Mouse (Mus musculus) intestine, embryonic 14.5 days (tissue): Measurements from ENCODE around the gene Gnas. TPM values are rescaled to one million over a fixed set of nuclear protein-coding genes. Genes with fewer than 3 reads are reported as not detected.
A peak's percentile ranks its signal among the peaks of the same experiment; 100 is the strongest.

Source experiments
- ATAC-seq: fragments of 200-750 bp; cut with Nextera tagmentation; replicated peaks from 2 replicates; pipeline ENCODE4 v1.8.0; 2017; ENCODE audit warnings: low read depth, moderate number of reproducible peaks, moderate TSS enrichment, moderate library complexity; ENCODE audit not compliant: low FRiP score, low TSS enrichment
- DNase-seq: peaks from one replicate; pipeline ENCODE4 v3.0.0-alpha.2; 2018; ENCODE audit warnings: low spot score
- H3K27ac ChIP-seq: fragments of 300-500 bp; sonication (generic); 2 replicates; pipeline ENCODE4 v1.5.1; 2014; ENCODE audit warnings: low read depth, mild to moderate bottlenecking, control low read depth
- H3K27me3 ChIP-seq: fragments of 300-500 bp; sonication (generic); replicated peaks from 2 replicates; pipeline ENCODE4 v1.6.1; 2014; ENCODE audit warnings: low read length, control low read depth; ENCODE audit not compliant: control insufficient read depth, insufficient read depth
- H3K36me3 ChIP-seq: fragments of 300-500 bp; sonication (generic); 2 replicates; pipeline ENCODE4 v1.6.1; 2014; ENCODE audit warnings: low read length, control low read depth; ENCODE audit not compliant: control insufficient read depth, insufficient read depth
- H3K4me1 ChIP-seq: fragments of 300-500 bp; sonication (generic); replicated peaks from 2 replicates; pipeline ENCODE4 v1.6.1; 2014; ENCODE audit warnings: low read length, control low read depth, mixed read lengths; ENCODE audit not compliant: control insufficient read depth, insufficient read depth
- H3K4me2 ChIP-seq: fragments of 300-500 bp; sonication (generic); 2 replicates; pipeline ENCODE4 v1.6.1; 2014; ENCODE audit warnings: low read length
- H3K4me3 ChIP-seq: fragments of 300-500 bp; sonication (generic); 2 replicates; pipeline ENCODE4 v1.5.1; 2014; ENCODE audit warnings: low read depth, low read length, control low read depth, mixed read lengths
- H3K9ac ChIP-seq: fragments of 300-500 bp; sonication (generic); 2 replicates; pipeline ENCODE4 v1.6.1; 2014; ENCODE audit warnings: mild to moderate bottlenecking, low read length
- H3K9me3 ChIP-seq: fragments of 300-500 bp; sonication (generic); 2 replicates; pipeline ENCODE4 v1.6.1; 2016; ENCODE audit warnings: low read length, control low read depth; ENCODE audit not compliant: control insufficient read depth
- WGBS: fragments of 180-500 bp; shearing (Covaris S2); extraction: QIAGEN DNeasy Blood & Tissue Kit; methylation state at CpG from one replicate; pipeline ENCODE4 v1.1.7; 2014; 5-methylcytosine and 5-hydroxymethylcytosine counted together
- polyA plus RNA-seq: library from polyadenylated mRNA; unstranded; fragments of >200 nt; fragmentation: Nextera tagmentation; extraction: Ambion mirVana; gene quantifications from 2 replicates; pipeline ENCODE4 v1.2.1, GENCODE M21; 2014

Gene Gnas
- polyA plus RNA-seq = 1,658 and 1,793 TPM in 2 replicates

DNA sequence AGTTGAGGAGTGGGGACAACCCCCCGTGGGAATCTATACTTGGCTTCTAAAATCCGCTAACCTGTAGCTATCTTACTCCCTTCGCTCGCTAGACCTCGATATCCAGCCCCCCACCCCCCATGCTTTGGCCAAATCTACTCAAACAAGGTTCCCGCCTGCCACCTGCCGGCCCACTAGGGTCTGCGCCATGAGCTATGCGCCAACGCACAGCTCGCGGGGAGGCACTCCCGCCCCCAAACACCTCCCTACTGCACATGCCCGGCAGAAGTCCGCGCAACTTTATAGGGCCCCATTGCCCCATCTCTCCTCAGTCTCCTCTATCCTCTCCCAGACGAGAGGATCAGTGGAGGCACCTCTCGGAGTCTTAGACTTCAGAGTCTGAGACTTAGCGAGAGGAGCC, at the start of gene Gnas:
Gene Gnas, plus strand, starts transcription at position 310 of the 400 bp plus-strand sequence.
- peak within 1 kb of the TSS; percentile 49 for H3K4me2 ChIP-seq
- H3K9me3 ChIP-seq = peaks cover 31% of the 10 kb centered on the region
- 49% methylated on average over 19 of the region's 19 CpGs for WGBS
- ATAC-seq (peak; percentile 60), DNase-seq (peak; percentile 79)
- peaks cover 77% of the 10 kb centered on the region for H3K36me3 ChIP-seq
- H3K9ac ChIP-seq = peak within 1 kb of the TSS; percentile 32
- no peaks in the 10 kb centered on the region for H3K4me1 ChIP-seq
- 0 out of 2 replicates have a peak within 1 kb of the TSS, but pooled peaks have one; percentile 27 for H3K27ac ChIP-seq
- H3K4me3 ChIP-seq = peak within 1 kb of the TSS; percentile 36
- H3K27me3 ChIP-seq = peaks cover 40% of the 10 kb centered on the region

DNA sequence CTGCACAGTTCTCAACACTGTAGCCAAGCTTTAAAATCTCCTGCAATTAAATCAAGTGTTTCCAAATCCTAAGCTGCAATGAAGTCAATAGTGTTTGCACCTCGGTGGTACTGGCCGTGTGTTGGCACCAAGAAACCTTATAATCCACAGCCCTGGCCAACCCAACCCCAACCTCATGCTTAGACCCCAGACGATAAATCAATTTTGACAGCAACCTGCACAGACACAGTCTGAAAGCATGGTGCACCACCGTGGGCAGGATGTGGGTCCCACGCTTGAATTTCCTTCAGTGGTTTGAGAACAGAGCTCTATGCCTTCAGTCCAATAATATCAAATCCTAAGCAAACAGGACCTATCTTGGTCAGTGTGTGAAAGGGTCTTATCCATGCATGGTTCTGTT, 41.7 kb upstream of the Gnas start:
- Histone ChIP-seq H3K36me3 (no peaks in the 10 kb centered on the region), H3K27ac (no peak overlapping the region), H3K9me3 (peaks cover 3% of the 10 kb centered on the region; the same call in 1 of the 2 replicates), H3K9ac (no peak overlapping the region), H3K27me3 (no peaks in the 10 kb centered on the region), H3K4me1 (no peaks in the 10 kb centered on the region), H3K4me2 (no peak overlapping the region), H3K4me3 (no peak overlapping the region)
- ATAC-seq (no peak), DNase-seq (no peak)
- 90% methylated on average over 5 of the region's 5 CpGs for WGBS

- peak; percentile 78; the same call in 1 of the 2 replicates for ATAC-seq
- no peak for DNase-seq
- H3K9me3 ChIP-seq = no peaks in the 10 kb centered on the region
- H3K4me2 ChIP-seq = no peak overlapping the region
- H3K36me3 ChIP-seq = no peaks in the 10 kb centered on the region
- H3K27me3 ChIP-seq = no peaks in the 10 kb centered on the region
- H3K4me3 ChIP-seq = no peak overlapping the region
- H3K4me1 ChIP-seq = no peaks in the 10 kb centered on the region
- H3K27ac ChIP-seq = no peak overlapping the region
- H3K9ac ChIP-seq = no peak overlapping the region
These were observed 32.2 kb upstream of the Gnas start for GRCm38 (mm10) chr2:174251963-174252362.

DNA sequence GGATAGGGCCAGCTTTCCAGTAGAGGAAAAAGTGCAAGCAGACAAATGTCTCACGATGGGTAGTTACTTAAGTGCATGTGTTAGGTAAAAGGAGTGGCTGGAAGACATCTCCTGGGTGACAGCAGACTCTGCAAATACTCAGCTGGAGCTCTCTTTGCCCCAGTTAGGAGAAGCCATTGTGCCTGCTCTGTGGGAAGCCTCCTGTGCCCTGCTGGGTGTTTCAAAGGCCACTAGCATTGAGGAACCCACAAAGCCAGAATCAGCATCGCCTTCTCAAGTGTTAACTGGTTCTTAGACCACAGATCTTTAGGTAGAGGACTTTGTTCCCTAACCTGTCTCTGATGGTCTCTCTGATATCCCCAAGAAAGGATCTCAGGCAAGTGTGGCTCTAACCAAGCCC, 26.8 kb upstream of the Gnas start:
- Histone ChIP-seq H3K27ac (no peak overlapping the region), H3K4me3 (no peak overlapping the region), H3K4me1 (peaks cover 3% of the 10 kb centered on the region; the same call in 1 of the 2 replicates), H3K9me3 (no peaks in the 10 kb centered on the region), H3K27me3 (no peaks in the 10 kb centered on the region), H3K9ac (no peak overlapping the region), H3K4me2 (no peak overlapping the region), H3K36me3 (no peaks in the 10 kb centered on the region)
- WGBS = 38% methylated on average over 2 of the region's 2 CpGs
- ATAC-seq = no peak
- DNase-seq = no peak

DNA sequence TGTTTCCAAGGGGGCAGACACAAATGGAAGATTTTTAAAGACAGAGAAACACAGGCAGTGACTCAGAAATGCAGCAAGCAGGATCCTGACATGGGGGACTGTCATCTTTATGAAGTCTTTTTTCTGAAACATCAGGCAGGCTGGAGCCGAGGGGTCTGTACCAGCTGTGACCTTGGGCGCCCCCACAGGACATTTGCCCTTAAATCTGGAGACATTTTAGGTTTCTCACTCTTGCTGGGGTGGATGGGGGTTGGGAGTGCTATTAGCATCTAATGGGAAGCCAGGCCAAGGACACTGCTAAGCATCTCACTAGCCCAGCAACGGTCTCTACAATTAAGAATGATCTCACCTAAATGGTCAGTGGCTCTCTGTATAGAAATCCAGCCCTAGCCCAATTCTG, 24.1 kb upstream of the Gnas start:
- no peaks in the 10 kb centered on the region for H3K27me3 ChIP-seq
- no peak overlapping the region for H3K9ac ChIP-seq
- no peak overlapping the region for H3K27ac ChIP-seq
- DNase-seq = no peak
- H3K4me3 ChIP-seq = no peak overlapping the region
- H3K4me2 ChIP-seq = no peak overlapping the region
- H3K9me3 ChIP-seq = no peaks in the 10 kb centered on the region
- WGBS = 27% methylated on average over 3 of the region's 3 CpGs
- H3K4me1 ChIP-seq = peaks cover 3% of the 10 kb centered on the region; the same call in 1 of the 2 replicates
- peaks cover 1% of the 10 kb centered on the region; the same call in 1 of the 2 replicates for H3K36me3 ChIP-seq
- ATAC-seq = no peak

DNA sequence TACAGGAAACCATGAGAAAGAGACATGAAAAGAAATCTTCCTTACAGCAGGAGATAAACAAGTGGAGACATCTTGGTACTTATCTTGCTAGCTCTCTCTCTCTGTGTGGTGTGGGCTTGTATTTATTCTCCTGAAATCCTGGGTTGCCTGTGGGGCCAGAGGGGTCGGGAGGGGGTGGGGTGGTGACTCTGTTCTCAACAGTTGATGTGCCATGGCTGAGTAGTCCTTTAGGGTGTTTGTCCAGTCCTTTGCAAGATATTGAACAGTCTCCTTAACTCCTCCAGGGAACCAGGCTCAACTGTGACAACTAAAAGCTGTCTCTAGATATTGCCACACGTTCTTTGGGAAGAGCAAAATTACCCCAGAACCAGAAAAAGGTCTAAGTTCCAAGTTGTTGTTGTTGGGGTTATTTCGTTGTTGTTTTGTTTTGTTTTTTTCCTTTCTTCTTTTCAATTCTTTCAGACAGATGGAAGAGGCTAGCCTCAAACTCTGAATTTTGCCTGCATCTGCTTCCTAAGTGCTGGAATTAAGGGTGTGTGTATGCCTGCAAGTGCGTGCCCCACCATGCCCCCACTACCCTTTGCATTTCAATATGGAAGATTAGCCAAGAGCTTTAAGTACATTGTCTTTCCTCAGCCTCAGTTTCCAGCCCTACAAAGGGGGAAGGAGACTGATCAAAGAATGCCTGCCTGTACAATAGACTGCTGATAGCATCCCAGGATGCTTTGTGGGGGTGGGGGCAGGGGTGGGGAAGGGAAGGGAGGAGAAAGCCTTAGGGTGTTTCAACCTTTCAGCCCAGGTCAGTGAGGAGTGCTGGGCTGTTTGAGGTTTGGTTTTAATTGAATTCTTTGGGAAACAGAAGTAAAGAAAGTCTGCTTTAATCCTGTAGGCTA, 23.0 kb upstream of the Gnas start:
- ATAC-seq (no peak), DNase-seq (no peak)
- no peaks in the 10 kb centered on the region for H3K9me3 ChIP-seq
- no peaks in the 10 kb centered on the region for H3K27me3 ChIP-seq
- peaks cover 12% of the 10 kb centered on the region for H3K36me3 ChIP-seq
- H3K4me1 ChIP-seq = peaks cover 3% of the 10 kb centered on the region; the same call in 1 of the 2 replicates
- H3K4me2 ChIP-seq = no peak overlapping the region
- no peak overlapping the region for H3K27ac ChIP-seq
- WGBS = 29% methylated on average over 4 of the region's 4 CpGs
- no peak overlapping the region for H3K9ac ChIP-seq
- H3K4me3 ChIP-seq = no peak overlapping the region

DNA sequence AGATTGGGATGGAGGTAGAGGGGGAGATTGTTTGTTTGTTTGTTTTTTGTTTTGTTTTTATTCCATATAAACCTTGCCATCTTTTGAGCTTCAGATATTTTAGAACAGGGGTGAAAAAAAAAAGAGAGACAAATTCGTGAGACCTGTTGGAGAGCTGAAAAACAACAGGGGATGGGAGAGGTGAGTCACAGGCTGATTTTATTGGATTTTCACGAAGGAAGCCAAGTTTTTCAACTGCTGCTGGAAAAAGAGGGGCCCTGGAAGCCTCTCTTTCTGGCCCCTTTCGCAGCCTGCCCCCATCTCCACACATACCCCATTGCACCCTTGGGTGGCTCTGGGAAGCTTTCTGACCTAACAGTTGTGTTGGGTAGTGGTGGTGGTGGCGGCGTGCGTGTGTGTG, 22.3 kb upstream of the Gnas start:
- WGBS = 69% methylated on average over 6 of the region's 6 CpGs
- Histone ChIP-seq H3K27me3 (no peaks in the 10 kb centered on the region), H3K36me3 (peaks cover 19% of the 10 kb centered on the region), H3K9ac (no peak overlapping the region), H3K9me3 (no peaks in the 10 kb centered on the region), H3K4me3 (no peak overlapping the region), H3K4me2 (no peak overlapping the region), H3K4me1 (peaks cover 3% of the 10 kb centered on the region; the same call in 1 of the 2 replicates), H3K27ac (no peak overlapping the region)
- DNase-seq (no peak), ATAC-seq (no peak)

DNA sequence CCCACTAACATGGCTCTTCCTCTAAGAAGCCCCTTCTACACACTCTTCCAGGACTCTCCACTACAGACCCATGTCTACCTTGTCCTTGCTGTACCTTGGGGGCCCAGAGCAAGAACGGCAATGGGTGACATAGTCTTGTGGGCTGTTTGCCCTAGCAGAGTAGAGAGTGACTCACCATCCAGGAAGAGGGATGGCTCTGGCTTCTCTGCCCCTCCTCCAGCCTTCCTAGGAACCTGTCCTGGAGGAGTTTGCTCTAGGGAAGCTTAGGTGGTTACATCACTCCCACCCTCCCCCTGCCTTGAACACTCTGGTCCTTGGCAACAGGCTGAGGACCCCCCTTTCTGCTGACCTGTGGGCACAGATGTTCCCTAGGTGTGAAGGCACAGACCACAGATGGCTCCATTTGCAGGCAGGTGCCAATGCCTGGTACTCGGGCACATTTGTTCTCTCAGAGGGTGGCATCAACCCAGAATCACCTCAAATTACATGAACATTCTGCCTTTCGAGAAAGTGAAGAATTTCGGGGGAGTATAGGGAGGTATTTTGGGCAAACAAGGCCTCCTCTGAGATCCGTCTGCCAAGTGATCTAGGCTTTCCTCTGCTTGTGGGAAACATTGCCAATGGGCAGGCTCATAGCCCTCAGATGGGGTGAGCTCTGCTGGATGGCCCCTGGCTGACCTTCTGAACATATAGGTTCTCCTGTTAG, 20.9 kb upstream of the Gnas start:
- no peaks in the 10 kb centered on the region for H3K27me3 ChIP-seq
- H3K9ac ChIP-seq = no peak overlapping the region
- peaks cover 32% of the 10 kb centered on the region for H3K36me3 ChIP-seq
- H3K4me1 ChIP-seq = peaks cover 3% of the 10 kb centered on the region; the same call in 1 of the 2 replicates
- 61% methylated on average over 5 of the region's 5 CpGs for WGBS
- DNase-seq = no peak
- no peak overlapping the region for H3K27ac ChIP-seq
- H3K4me2 ChIP-seq = no peak overlapping the region
- H3K4me3 ChIP-seq = no peak overlapping the region
- peak; percentile 45 for ATAC-seq
- H3K9me3 ChIP-seq = no peaks in the 10 kb centered on the region
